Mouse (Mus musculus): ENCODE results near the gene Pqlc2. TPM values are rescaled to one million over a fixed set of nuclear protein-coding genes. Genes with fewer than 3 reads are reported as not detected.

Pqlc2 gene
- polyA plus RNA-seq, 1 experiment from 2014 or later: 13.6 TPM

- Histone ChIP-seq H3K4me1 (peaks cover 6% of the 10 kb centered on the region; the same call in 1 of the 2 replicates), H3K9me3 (no peaks in the 10 kb centered on the region), H3K27me3 (ENCODE audit: poor library complexity, severe bottlenecking) (no peaks in the 10 kb centered on the region), H3K27ac (no peak overlapping the region), H3K4me3 (no peak overlapping the region), H3K36me3 (replicated peaks) (peaks cover 66% of the 10 kb centered on the region)
- WGBS: 93% methylated on average over 10 of the region's 10 CpGs
- DNase-seq (ENCODE audit: extremely low spot score, low spot score): no peak
These were observed 37.4 kb downstream of the Pqlc2 start for GRCm38 (mm10) chr4:139272951-139273680.

- H3K27me3 ChIP-seq (ENCODE audit: poor library complexity, severe bottlenecking): no peaks in the 10 kb centered on the region
- 93% methylated on average over 9 of the region's 9 CpGs for WGBS
- DNase-seq (ENCODE audit: extremely low spot score, low spot score): no peak
- no peak overlapping the region for H3K27ac ChIP-seq
- H3K4me1 ChIP-seq: peaks cover 20% of the 10 kb centered on the region
- H3K4me3 ChIP-seq: no peak overlapping the region
- peaks cover 81% of the 10 kb centered on the region for H3K36me3 ChIP-seq (replicated peaks)
- no peaks in the 10 kb centered on the region for H3K9me3 ChIP-seq
These were observed 38.9 kb downstream of the Pqlc2 start for GRCm38 (mm10) chr4:139271562-139271961.

GRCm38 (mm10) chr4:139270168-139270567 is 40.3 kb downstream of the Pqlc2 start:
- no peaks in the 10 kb centered on the region for H3K9me3 ChIP-seq
- WGBS: 94% methylated on average over 3 of the region's 3 CpGs
- H3K27me3 ChIP-seq (ENCODE audit: poor library complexity, severe bottlenecking): no peaks in the 10 kb centered on the region
- peaks cover 32% of the 10 kb centered on the region for H3K4me1 ChIP-seq
- H3K36me3 ChIP-seq (replicated peaks): peaks cover 83% of the 10 kb centered on the region
- H3K27ac ChIP-seq: no peak overlapping the region
- H3K4me3 ChIP-seq: no peak overlapping the region
- DNase-seq (ENCODE audit: extremely low spot score, low spot score): no peak

- Histone ChIP-seq H3K36me3 (replicated peaks) (peaks cover 84% of the 10 kb centered on the region), H3K27me3 (ENCODE audit: poor library complexity, severe bottlenecking) (no peaks in the 10 kb centered on the region), H3K27ac (no peak overlapping the region), H3K9me3 (no peaks in the 10 kb centered on the region), H3K4me3 (no peak overlapping the region), H3K4me1 (peaks cover 32% of the 10 kb centered on the region)
- DNase-seq (ENCODE audit: extremely low spot score, low spot score): no peak
- WGBS: 89% methylated on average over 1 of the region's 1 CpGs
These were observed 42.3 kb downstream of the Pqlc2 start for GRCm38 (mm10) chr4:139268242-139268641.

GRCm38 (mm10) chr4:139267335-139267734 is 43.2 kb downstream of the Pqlc2 start:
- peaks cover 84% of the 10 kb centered on the region for H3K36me3 ChIP-seq (replicated peaks)
- no peak for DNase-seq (ENCODE audit: extremely low spot score, low spot score)
- no peaks in the 10 kb centered on the region for H3K9me3 ChIP-seq
- no peaks in the 10 kb centered on the region for H3K27me3 ChIP-seq (ENCODE audit: poor library complexity, severe bottlenecking)
- H3K4me1 ChIP-seq: peaks cover 32% of the 10 kb centered on the region
- H3K4me3 ChIP-seq: no peak overlapping the region
- 87% methylated on average over 3 of the region's 3 CpGs for WGBS
- peak overlapping the region; percentile 59; the same call in 1 of the 2 replicates for H3K27ac ChIP-seq

- 80% methylated on average over 7 of the region's 7 CpGs for WGBS
- DNase-seq (ENCODE audit: extremely low spot score, low spot score): no peak
- H3K27ac ChIP-seq: peak overlapping the region; percentile 59; the same call in 1 of the 2 replicates
- H3K36me3 ChIP-seq (replicated peaks): peaks cover 86% of the 10 kb centered on the region
- no peaks in the 10 kb centered on the region for H3K9me3 ChIP-seq
- H3K4me1 ChIP-seq: peaks cover 32% of the 10 kb centered on the region
- no peaks in the 10 kb centered on the region for H3K27me3 ChIP-seq (ENCODE audit: poor library complexity, severe bottlenecking)
- no peak overlapping the region for H3K4me3 ChIP-seq
These were observed 44.0 kb downstream of the Pqlc2 start for GRCm38 (mm10) chr4:139266500-139266865.

- H3K36me3 ChIP-seq (replicated peaks): peaks cover 89% of the 10 kb centered on the region
- H3K27me3 ChIP-seq (ENCODE audit: poor library complexity, severe bottlenecking): no peaks in the 10 kb centered on the region
- DNase-seq (ENCODE audit: extremely low spot score, low spot score): no peak
- 87% methylated on average over 13 of the region's 13 CpGs for WGBS
- no peak overlapping the region for H3K4me3 ChIP-seq
- peak overlapping the region; percentile 59 for H3K27ac ChIP-seq
- no peaks in the 10 kb centered on the region for H3K9me3 ChIP-seq
- H3K4me1 ChIP-seq: peaks cover 32% of the 10 kb centered on the region
These were observed 44.6 kb downstream of the Pqlc2 start for GRCm38 (mm10) chr4:139265783-139266499.

GRCm38 (mm10) chr4:139262981-139263380 is 47.5 kb downstream of the Pqlc2 start:
- no peak for DNase-seq (ENCODE audit: extremely low spot score, low spot score)
- WGBS: 91% methylated on average over 6 of the region's 6 CpGs
- Histone ChIP-seq H3K27me3 (ENCODE audit: poor library complexity, severe bottlenecking) (no peaks in the 10 kb centered on the region), H3K27ac (no peak overlapping the region), H3K9me3 (no peaks in the 10 kb centered on the region), H3K4me3 (no peak overlapping the region), H3K36me3 (replicated peaks) (peaks cover 97% of the 10 kb centered on the region), H3K4me1 (peaks cover 41% of the 10 kb centered on the region)

- Histone ChIP-seq H3K36me3 (replicated peaks) (peaks cover 89% of the 10 kb centered on the region), H3K4me1 (peaks cover 17% of the 10 kb centered on the region), H3K9me3 (no peaks in the 10 kb centered on the region), H3K27me3 (ENCODE audit: poor library complexity, severe bottlenecking) (no peaks in the 10 kb centered on the region), H3K27ac (peak overlapping the region; percentile 69), H3K4me3 (no peak overlapping the region)
- WGBS: 81% methylated on average over 11 of the region's 11 CpGs
- DNase-seq (ENCODE audit: extremely low spot score, low spot score): no peak
These were observed 51.1 kb downstream of the Pqlc2 start for GRCm38 (mm10) chr4:139259302-139259871.

GRCm38 (mm10) chr4:139258621-139259301 is 51.7 kb downstream of the Pqlc2 start:
- Histone ChIP-seq H3K4me3 (no peak overlapping the region), H3K27ac (peak overlapping the region; percentile 65), H3K27me3 (ENCODE audit: poor library complexity, severe bottlenecking) (no peaks in the 10 kb centered on the region), H3K36me3 (replicated peaks) (peaks cover 83% of the 10 kb centered on the region), H3K9me3 (no peaks in the 10 kb centered on the region), H3K4me1 (peaks cover 17% of the 10 kb centered on the region)
- no peak for DNase-seq (ENCODE audit: extremely low spot score, low spot score)
- 86% methylated on average over 6 of the region's 6 CpGs for WGBS

GRCm38 (mm10) chr4:139256708-139257107 is 53.8 kb downstream of the Pqlc2 start:
- Histone ChIP-seq H3K4me1 (peaks cover 37% of the 10 kb centered on the region), H3K36me3 (replicated peaks) (peaks cover 63% of the 10 kb centered on the region), H3K4me3 (no peak overlapping the region), H3K9me3 (no peaks in the 10 kb centered on the region), H3K27me3 (ENCODE audit: poor library complexity, severe bottlenecking) (no peaks in the 10 kb centered on the region), H3K27ac (no peak overlapping the region)
- 92% methylated on average over 8 of the region's 8 CpGs for WGBS
- DNase-seq (ENCODE audit: extremely low spot score, low spot score): no peak

- H3K4me3 ChIP-seq: no peak overlapping the region
- H3K4me1 ChIP-seq: peaks cover 42% of the 10 kb centered on the region
- peaks cover 57% of the 10 kb centered on the region for H3K36me3 ChIP-seq (replicated peaks)
- 94% methylated on average over 4 of the region's 4 CpGs for WGBS
- no peak for DNase-seq (ENCODE audit: extremely low spot score, low spot score)
- no peaks in the 10 kb centered on the region for H3K9me3 ChIP-seq
- no peak overlapping the region for H3K27ac ChIP-seq
- H3K27me3 ChIP-seq (ENCODE audit: poor library complexity, severe bottlenecking): no peaks in the 10 kb centered on the region
These were observed 54.4 kb downstream of the Pqlc2 start for GRCm38 (mm10) chr4:139256146-139256545.

All from forebrain, embryonic 10.5 days (tissue).